Mouse (Mus musculus) liver, embryonic 14.5 days (tissue): ENCODE data around the gene Nodal. TPM values are rescaled to one million over a fixed set of nuclear protein-coding genes. Genes with fewer than 3 reads are reported as not detected.

Source experiments
- ATAC-seq: fragments of 200-750 bp; cut with Nextera tagmentation; 2 replicates; pipeline ENCODE4 v1.8.0; 2017; ENCODE audit warnings: moderate number of reproducible peaks, mild to moderate bottlenecking, moderate library complexity; ENCODE audit not compliant: insufficient read depth
- DNase-seq, 3 experiments: peaks; one replicate each; pipeline ENCODE4 v3.0.0-alpha.2; 2012 to 2013; ENCODE audit warnings: low read depth in 3 of 3, low spot score in 3 of 3
- H3K27ac ChIP-seq: fragments of 300-500 bp; sonication (generic); 2 replicates; pipeline ENCODE4 v1.5.1; 2014; ENCODE audit warnings: moderate library complexity, mild to moderate bottlenecking, control low read depth, inconsistent platforms
- H3K27me3 ChIP-seq: fragments of 300-500 bp; sonication (generic); 2 replicates; pipeline ENCODE4 v1.6.1; 2014; ENCODE audit warnings: mild to moderate bottlenecking, low read length, moderate library complexity; ENCODE audit not compliant: control insufficient read depth, insufficient read depth
- H3K36me3 ChIP-seq: fragments of 300-500 bp; sonication (generic); replicated peaks from 2 replicates; pipeline ENCODE4 v1.6.1; 2014; ENCODE audit warnings: low read depth; ENCODE audit not compliant: control insufficient read depth, insufficient read depth
- H3K4me1 ChIP-seq, 2 experiments: fragments of 200-500 bp in 1 of 2; fragments of 300-500 bp in 1 of 2; sonication (generic) in 1 of 2; replicated peaks; 2 replicates each; pipeline ENCODE4 v1.6.1; 2012 to 2014; ENCODE audit warnings: antibody characterized with exemption in 1 of 2, inconsistent platforms in 1 of 2, low read length in 1 of 2; ENCODE audit not compliant: control insufficient read depth in 2 of 2, insufficient read depth in 2 of 2
- H3K4me2 ChIP-seq: fragments of 300-500 bp; sonication (generic); 2 replicates; pipeline ENCODE4 v1.6.1; 2014; ENCODE audit warnings: low read depth, mild to moderate bottlenecking, control low read depth, moderate library complexity
- H3K4me3 ChIP-seq, 2 experiments: fragments of 200-500 bp in 1 of 2; fragments of 300-500 bp in 1 of 2; sonication (generic) in 1 of 2; 2 replicates each; pipeline ENCODE4 v1.5.1; 2012 to 2014; ENCODE audit warnings: low read depth in 2 of 2, low read length in 2 of 2, mild to moderate bottlenecking in 2 of 2, control low read depth in 1 of 2, inconsistent platforms in 1 of 2, moderate library complexity in 1 of 2; ENCODE audit not compliant: insufficient read depth in 1 of 2
- H3K9ac ChIP-seq: fragments of 300-500 bp; sonication (generic); replicated peaks from 2 replicates; pipeline ENCODE4 v1.6.1; 2014; ENCODE audit warnings: mild to moderate bottlenecking, control low read depth, moderate library complexity
- H3K9me3 ChIP-seq: fragments of 300-500 bp; sonication (generic); 2 replicates; pipeline ENCODE4 v1.6.1; 2016; ENCODE audit warnings: low read length, mixed read lengths; ENCODE audit not compliant: control insufficient read depth
- CTCF ChIP-seq: IDR thresholded peaks from 2 replicates; pipeline ENCODE4 v1.5.1; 2016; ENCODE audit warnings: antibody characterized with exemption, low read depth, control low read depth
- EP300 ChIP-seq: IDR thresholded peaks from 2 replicates; pipeline ENCODE4 v1.6.1; 2016; ENCODE audit warnings: antibody characterized with exemption, low read depth
- WGBS: fragments of 180-500 bp; shearing (Covaris S2); extraction: QIAGEN DNeasy Blood & Tissue Kit; methylation state at CpG from one replicate; pipeline ENCODE4 v1.1.7; 2014; ENCODE audit not compliant: insufficient replicate concordance; 5-methylcytosine and 5-hydroxymethylcytosine counted together
- polyA plus RNA-seq, 2 experiments: library from polyadenylated mRNA; depleted of rRNA in 1 of 2; stranded (reverse) in 1 of 2; unstranded in 1 of 2; fragments of >200 nt; fragmentation: Nextera tagmentation in 1 of 2; extraction: Ambion mirVana in 1 of 2; gene quantifications; 2 replicates each; pipeline versions ENCODE4 v1.2.1 to v1.2.3; 2012 to 2014

Gene Nodal
- polyA plus RNA-seq, 2 experiments, result 0.57 to 0.58 TPM

- no peaks in the 10 kb centered on the region for H3K36me3 ChIP-seq
- peaks cover 35% of the 10 kb centered on the region for H3K27me3 ChIP-seq
- ATAC-seq (no peak), DNase-seq (no peak)
- no peak overlapping the region for H3K4me3 ChIP-seq
- H3K27ac ChIP-seq, result no peak overlapping the region
- no peak for TF ChIP-seq EP300
- TF ChIP-seq CTCF, result no peak
- no peak overlapping the region for H3K4me2 ChIP-seq
- no peak overlapping the region for H3K9ac ChIP-seq
- peaks cover 0 to 10% of the 10 kb centered on the region in 2 experiments; a peak in 2 of 4 replicates for H3K4me1 ChIP-seq
- WGBS, result 62% methylated on average over 6 of the region's 6 CpGs
- no peaks in the 10 kb centered on the region for H3K9me3 ChIP-seq
Observed at GRCm38 (mm10) chr10:61385174-61385573, 32.6 kb upstream of the Nodal start.

- TF ChIP-seq EP300, result no peak
- TF ChIP-seq CTCF, result no peak
- no peaks in the 10 kb centered on the region for H3K36me3 ChIP-seq
- no peak for DNase-seq
- no peak for ATAC-seq
- H3K9me3 ChIP-seq, result no peaks in the 10 kb centered on the region
- 47% methylated on average over 6 of the region's 6 CpGs for WGBS
- H3K27me3 ChIP-seq, result peaks cover 27% of the 10 kb centered on the region
- H3K4me3 ChIP-seq, result no peak overlapping the region
- H3K4me1 ChIP-seq, result peaks cover 0 to 4% of the 10 kb centered on the region in 2 experiments; a peak in 2 of 4 replicates
- no peak overlapping the region for H3K9ac ChIP-seq
- no peak overlapping the region for H3K4me2 ChIP-seq
- H3K27ac ChIP-seq, result no peak overlapping the region
Observed at GRCm38 (mm10) chr10:61386284-61386683, 31.5 kb upstream of the Nodal start.

- no peak overlapping the region for H3K9ac ChIP-seq
- no peak overlapping the region for H3K27ac ChIP-seq
- no peak overlapping the region for H3K4me3 ChIP-seq
- no peaks in the 10 kb centered on the region for H3K9me3 ChIP-seq
- H3K36me3 ChIP-seq, result no peaks in the 10 kb centered on the region
- peaks cover under 1% of the 10 kb centered on the region; the same call in 1 of the 2 replicates for H3K27me3 ChIP-seq
- no peak overlapping the region for H3K4me2 ChIP-seq
- TF ChIP-seq EP300 (no peak), CTCF (no peak)
- DNase-seq (no peak), ATAC-seq (no peak)
- 60% methylated on average over 5 of the region's 5 CpGs for WGBS
- 0 out of 4 replicates have a peak, but pooled peaks cover 0 to under 1% of the 10 kb centered on the region in 2 experiments for H3K4me1 ChIP-seq
Observed at GRCm38 (mm10) chr10:61389020-61389419, 28.8 kb upstream of the Nodal start.

- H3K4me1 ChIP-seq, result no peaks in the 10 kb centered on the region
- no peak overlapping the region for H3K4me3 ChIP-seq
- DNase-seq, result no peak
- no peak for ATAC-seq
- no peak overlapping the region for H3K27ac ChIP-seq
- TF ChIP-seq EP300 (no peak), CTCF (no peak)
- no peaks in the 10 kb centered on the region for H3K27me3 ChIP-seq
- WGBS, result 34% methylated on average over 2 of the region's 2 CpGs
- no peak overlapping the region for H3K9ac ChIP-seq
- no peak overlapping the region for H3K4me2 ChIP-seq
- H3K36me3 ChIP-seq, result no peaks in the 10 kb centered on the region
- no peaks in the 10 kb centered on the region for H3K9me3 ChIP-seq
Observed at GRCm38 (mm10) chr10:61390148-61390547, 27.6 kb upstream of the Nodal start.

- no peak overlapping the region for H3K27ac ChIP-seq
- no peaks in the 10 kb centered on the region for H3K36me3 ChIP-seq
- H3K27me3 ChIP-seq, result no peaks in the 10 kb centered on the region
- DNase-seq (no peak), ATAC-seq (no peak)
- 35% methylated on average over 4 of the region's 4 CpGs for WGBS
- no peaks in the 10 kb centered on the region for H3K4me1 ChIP-seq
- H3K9ac ChIP-seq, result no peak overlapping the region
- no peaks in the 10 kb centered on the region for H3K9me3 ChIP-seq
- H3K4me3 ChIP-seq, result no peak overlapping the region
- TF ChIP-seq EP300, result no peak
- no peak for TF ChIP-seq CTCF
- no peak overlapping the region for H3K4me2 ChIP-seq
Observed at GRCm38 (mm10) chr10:61392584-61392983, 25.2 kb upstream of the Nodal start.
